Mouse (Mus musculus): ENCODE data around the gene Smco4. TPM values are rescaled to one million over a fixed set of nuclear protein-coding genes. Genes with fewer than 3 reads are reported as not detected.

Gene Smco4
- polyA plus RNA-seq, 1 experiment from 2014 or later: 0.49 TPM

GRCm38 (mm10) chr9:15560451-15560850 is 67.2 kb downstream of the Smco4 start:
- no peak overlapping the region for H3K27ac ChIP-seq
- no peak overlapping the region for H3K4me3 ChIP-seq
- 76% methylated on average over 3 of the region's 3 CpGs for WGBS
- no peak overlapping the region for H3K9ac ChIP-seq
- H3K4me2 ChIP-seq: no peak overlapping the region
- H3K27me3 ChIP-seq (replicated peaks): no peaks in the 10 kb centered on the region
- no peaks in the 10 kb centered on the region for H3K36me3 ChIP-seq (replicated peaks)
- H3K4me1 ChIP-seq: 0 out of 2 replicates have a peak, but pooled peaks cover 3% of the 10 kb centered on the region
- H3K9me3 ChIP-seq: no peaks in the 10 kb centered on the region
- no peak for ATAC-seq (replicated peaks)

- 88% methylated on average over 7 of the region's 7 CpGs for WGBS
- Histone ChIP-seq H3K27ac (no peak overlapping the region), H3K4me1 (0 out of 2 replicates have a peak, but pooled peaks cover 3% of the 10 kb centered on the region), H3K27me3 (replicated peaks) (no peaks in the 10 kb centered on the region), H3K4me2 (no peak overlapping the region), H3K36me3 (replicated peaks) (no peaks in the 10 kb centered on the region), H3K4me3 (no peak overlapping the region), H3K9ac (no peak overlapping the region), H3K9me3 (no peaks in the 10 kb centered on the region)
- no peak for ATAC-seq (replicated peaks)
These were observed 69.1 kb downstream of the Smco4 start for GRCm38 (mm10) chr9:15562353-15562752.

GRCm38 (mm10) chr9:15574750-15575454 is 81.7 kb downstream of the Smco4 start:
- 80% methylated on average over 13 of the region's 13 CpGs for WGBS
- no peak overlapping the region for H3K9ac ChIP-seq

GRCm38 (mm10) chr9:15578427-15578826 is 85.2 kb downstream of the Smco4 start:
- H3K27me3 ChIP-seq (replicated peaks): no peaks in the 10 kb centered on the region
- H3K4me3 ChIP-seq: no peak overlapping the region
- H3K9ac ChIP-seq: no peak overlapping the region
- H3K4me1 ChIP-seq: no peaks in the 10 kb centered on the region
- ATAC-seq (replicated peaks): no peak
- H3K9me3 ChIP-seq: no peaks in the 10 kb centered on the region
- H3K27ac ChIP-seq: no peak overlapping the region
- no peaks in the 10 kb centered on the region for H3K36me3 ChIP-seq (replicated peaks)
- no peak overlapping the region for H3K4me2 ChIP-seq
- 98% methylated on average over 1 of the region's 1 CpGs for WGBS

More at GRCm38 (mm10) chr9:15574750-15575454, 81.7 kb downstream of the Smco4 start:
- Histone ChIP-seq H3K4me2 (no peak overlapping the region), H3K4me1 (no peaks in the 10 kb centered on the region), H3K27me3 (replicated peaks) (no peaks in the 10 kb centered on the region), H3K9me3 (no peaks in the 10 kb centered on the region), H3K36me3 (replicated peaks) (no peaks in the 10 kb centered on the region), H3K27ac (no peak overlapping the region), H3K4me3 (no peak overlapping the region)
- ATAC-seq (replicated peaks): no peak

GRCm38 (mm10) chr9:15578946-15579345 is 85.7 kb downstream of the Smco4 start:
- no peaks in the 10 kb centered on the region for H3K4me1 ChIP-seq
- H3K36me3 ChIP-seq (replicated peaks): no peaks in the 10 kb centered on the region
- no peak for ATAC-seq (replicated peaks)
- H3K27ac ChIP-seq: no peak overlapping the region
- 96% methylated on average over 9 of the region's 9 CpGs for WGBS
- no peak overlapping the region for H3K4me2 ChIP-seq
- H3K9ac ChIP-seq: no peak overlapping the region
- H3K9me3 ChIP-seq: no peaks in the 10 kb centered on the region
- no peak overlapping the region for H3K4me3 ChIP-seq
- no peaks in the 10 kb centered on the region for H3K27me3 ChIP-seq (replicated peaks)

GRCm38 (mm10) chr9:15580176-15580575 is 86.9 kb downstream of the Smco4 start:
- no peaks in the 10 kb centered on the region for H3K36me3 ChIP-seq (replicated peaks)
- no peak for ATAC-seq (replicated peaks)
- no peak overlapping the region for H3K4me3 ChIP-seq
- no peaks in the 10 kb centered on the region for H3K27me3 ChIP-seq (replicated peaks)
- H3K9me3 ChIP-seq: no peaks in the 10 kb centered on the region
- H3K9ac ChIP-seq: no peak overlapping the region
- no peaks in the 10 kb centered on the region for H3K4me1 ChIP-seq
- H3K27ac ChIP-seq: no peak overlapping the region
- no peak overlapping the region for H3K4me2 ChIP-seq
- WGBS: 40% methylated on average over 6 of the region's 6 CpGs

- no peaks in the 10 kb centered on the region for H3K27me3 ChIP-seq (replicated peaks)
- no peak overlapping the region for H3K4me2 ChIP-seq
- no peak for ATAC-seq (replicated peaks)
- H3K27ac ChIP-seq: no peak overlapping the region
- no peak overlapping the region for H3K4me3 ChIP-seq
- 97% methylated on average over 5 of the region's 5 CpGs for WGBS
- no peaks in the 10 kb centered on the region for H3K4me1 ChIP-seq
- H3K36me3 ChIP-seq (replicated peaks): no peaks in the 10 kb centered on the region
- no peaks in the 10 kb centered on the region for H3K9me3 ChIP-seq
- H3K9ac ChIP-seq: no peak overlapping the region
These were observed 88.8 kb downstream of the Smco4 start for GRCm38 (mm10) chr9:15582026-15582425.

GRCm38 (mm10) chr9:15584209-15584608 is 91.0 kb downstream of the Smco4 start:
- H3K9ac ChIP-seq: no peak overlapping the region
- H3K4me3 ChIP-seq: no peak overlapping the region
- no peaks in the 10 kb centered on the region for H3K4me1 ChIP-seq
- H3K36me3 ChIP-seq (replicated peaks): no peaks in the 10 kb centered on the region
- ATAC-seq (replicated peaks): no peak
- no peaks in the 10 kb centered on the region for H3K27me3 ChIP-seq (replicated peaks)
- H3K27ac ChIP-seq: no peak overlapping the region
- no peaks in the 10 kb centered on the region for H3K9me3 ChIP-seq
- WGBS: 88% methylated on average over 9 of the region's 9 CpGs
- no peak overlapping the region for H3K4me2 ChIP-seq

- WGBS: 92% methylated on average over 1 of the region's 1 CpGs
- ATAC-seq (replicated peaks): no peak
- no peaks in the 10 kb centered on the region for H3K4me1 ChIP-seq
These were observed 92.7 kb downstream of the Smco4 start for GRCm38 (mm10) chr9:15585956-15586355.

GRCm38 (mm10) chr9:15587157-15587854 is 94.1 kb downstream of the Smco4 start:
- ATAC-seq (replicated peaks): no peak
- no peaks in the 10 kb centered on the region for H3K4me1 ChIP-seq
- H3K9me3 ChIP-seq: no peaks in the 10 kb centered on the region
- no peak overlapping the region for H3K9ac ChIP-seq
- 73% methylated on average over 6 of the region's 6 CpGs for WGBS
- no peak overlapping the region for H3K4me3 ChIP-seq
- no peak overlapping the region for H3K27ac ChIP-seq
- no peaks in the 10 kb centered on the region for H3K36me3 ChIP-seq (replicated peaks)
- H3K4me2 ChIP-seq: no peak overlapping the region
- H3K27me3 ChIP-seq (replicated peaks): no peaks in the 10 kb centered on the region

More at GRCm38 (mm10) chr9:15585956-15586355, 92.7 kb downstream of the Smco4 start:
- H3K9me3 ChIP-seq: no peaks in the 10 kb centered on the region
- no peaks in the 10 kb centered on the region for H3K27me3 ChIP-seq (replicated peaks)
- H3K4me3 ChIP-seq: no peak overlapping the region
- H3K27ac ChIP-seq: no peak overlapping the region
- H3K36me3 ChIP-seq (replicated peaks): no peaks in the 10 kb centered on the region
- no peak overlapping the region for H3K9ac ChIP-seq
- H3K4me2 ChIP-seq: no peak overlapping the region

GRCm38 (mm10) chr9:15594148-15594547 is 100.9 kb downstream of the Smco4 start:
- H3K9me3 ChIP-seq: no peaks in the 10 kb centered on the region
- no peaks in the 10 kb centered on the region for H3K4me1 ChIP-seq
- no peak overlapping the region for H3K4me3 ChIP-seq
- WGBS: 88% methylated on average over 4 of the region's 4 CpGs
- no peak overlapping the region for H3K27ac ChIP-seq
- no peaks in the 10 kb centered on the region for H3K36me3 ChIP-seq (replicated peaks)
- H3K27me3 ChIP-seq (replicated peaks): no peaks in the 10 kb centered on the region
- H3K9ac ChIP-seq: no peak overlapping the region
- ATAC-seq (replicated peaks): no peak
- no peak overlapping the region for H3K4me2 ChIP-seq

Measured in midbrain, embryonic 15.5 days (tissue).